Mouse (Mus musculus): Measurements from ENCODE around the gene 4933416C03Rik.

4933416C03Rik gene

DNA sequence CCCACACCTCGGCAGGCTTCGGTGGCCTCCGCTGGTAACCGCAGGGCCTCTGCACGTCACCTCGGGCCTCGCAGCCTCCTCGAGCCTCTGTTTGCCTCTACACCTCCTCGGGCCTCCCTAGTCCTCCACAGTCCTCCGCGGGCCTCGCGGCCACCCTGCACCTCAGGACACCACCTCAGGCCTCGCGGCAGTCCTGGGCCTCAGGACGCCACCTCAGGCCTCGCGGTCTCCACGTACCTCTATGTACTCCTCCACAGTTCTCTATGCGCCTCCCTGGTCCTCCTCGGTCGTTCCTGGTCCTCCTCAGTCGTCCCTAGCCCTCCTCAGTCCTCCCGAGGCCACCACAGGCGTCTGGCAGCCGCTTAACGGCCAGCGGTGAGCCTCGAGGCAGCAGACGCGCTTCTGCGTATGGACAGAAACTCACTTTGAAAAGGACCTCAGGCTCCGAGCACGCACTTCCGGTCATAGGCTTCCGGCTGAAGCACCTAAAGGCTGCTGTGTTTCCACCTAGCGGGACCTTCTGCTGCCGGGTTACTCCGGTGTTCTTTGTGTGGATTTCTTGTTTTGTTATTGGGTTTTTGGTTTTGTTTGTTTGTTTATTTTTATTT is at the start of gene 4933416C03Rik:
4933416C03Rik (minus strand) TSS at position 51 of the 608 bp plus-strand sequence.
- in situ Hi-C loops (cut with MboI, MseI), result no loop called here

DNA sequence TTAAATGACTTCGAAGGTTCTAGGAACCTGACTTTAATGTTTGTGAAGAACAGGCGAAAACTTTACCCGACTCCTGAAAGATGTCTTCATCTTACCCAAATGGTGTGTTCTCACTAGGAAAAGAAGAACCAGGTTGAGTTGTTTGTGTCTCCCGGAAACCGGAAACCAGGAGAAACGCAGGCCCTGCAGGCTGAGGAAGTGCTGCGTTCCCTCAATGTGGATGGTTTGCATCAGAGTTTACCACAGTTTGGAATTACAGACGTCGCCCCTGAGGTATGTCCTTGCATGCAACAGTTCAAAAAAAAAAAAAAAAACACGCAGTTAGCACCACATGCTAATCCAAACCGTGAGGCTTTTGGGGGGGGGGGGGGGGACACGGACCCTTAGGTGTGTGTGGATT is 48.6 kb upstream of the 4933416C03Rik start:
- in situ Hi-C loops (cut with MboI, MseI), result no loop called here

DNA sequence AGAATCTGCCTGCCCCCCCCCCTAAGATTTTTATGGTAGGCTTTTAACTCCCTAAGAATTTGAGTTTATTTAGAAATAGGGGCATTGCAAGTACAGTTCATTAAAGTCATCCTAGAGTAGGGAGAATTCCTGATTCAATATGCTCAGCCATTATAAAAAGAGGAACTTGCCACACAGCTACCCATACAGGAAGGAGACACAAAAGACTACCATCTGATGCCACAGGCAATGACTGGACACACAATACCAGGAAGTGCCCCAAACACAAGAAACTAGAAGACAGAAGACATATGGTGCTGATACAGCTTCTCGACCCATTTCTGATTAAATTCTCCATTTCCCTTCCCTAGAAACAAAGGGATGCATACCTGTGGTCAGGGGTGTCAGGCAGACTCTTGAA is 43.0 kb upstream of the 4933416C03Rik start:
- in situ Hi-C loops (cut with MboI, MseI), result no loop called here

DNA sequence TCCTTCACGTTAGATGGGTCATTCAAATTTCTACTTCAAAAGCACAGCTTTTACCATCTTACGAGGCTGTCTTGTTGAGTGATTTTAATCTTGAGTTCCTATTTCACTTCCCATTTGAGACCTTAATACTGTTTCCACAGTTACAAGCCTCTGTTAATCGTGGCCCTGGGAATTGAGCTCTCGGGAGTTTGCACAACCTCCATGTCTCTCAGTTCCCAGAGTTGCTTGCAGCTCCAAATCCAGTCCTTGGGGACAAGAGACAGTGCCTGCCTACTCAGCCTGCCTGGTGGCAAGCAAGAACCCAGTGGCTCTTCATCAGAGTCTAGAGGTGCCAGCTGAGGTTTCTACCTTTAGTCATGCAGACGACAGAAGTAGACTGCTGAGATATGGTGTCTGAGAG is 41.0 kb upstream of the 4933416C03Rik start:
- in situ Hi-C loops (cut with MboI, MseI), result no loop called here

DNA sequence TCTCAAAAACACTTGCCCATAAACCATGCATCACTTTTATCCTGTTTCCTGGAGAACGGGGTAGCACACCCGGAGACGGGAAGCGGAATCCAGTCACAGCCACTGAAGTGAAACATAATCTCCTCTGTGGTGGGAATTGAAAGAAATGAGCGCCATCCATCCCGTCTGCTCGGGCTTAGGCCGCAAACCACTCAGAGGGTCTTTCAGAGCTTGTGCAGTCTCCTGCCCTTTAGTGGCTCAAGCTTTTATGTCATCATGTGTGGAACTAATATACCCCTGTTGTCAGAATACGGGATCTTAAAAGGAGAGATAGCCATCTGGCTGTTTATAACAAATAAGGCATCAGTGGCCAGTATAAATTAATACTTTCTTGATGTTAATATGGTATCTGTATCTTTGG is 32.4 kb upstream of the 4933416C03Rik start:
- in situ Hi-C loops (cut with MboI, MseI), result no loop called here

DNA sequence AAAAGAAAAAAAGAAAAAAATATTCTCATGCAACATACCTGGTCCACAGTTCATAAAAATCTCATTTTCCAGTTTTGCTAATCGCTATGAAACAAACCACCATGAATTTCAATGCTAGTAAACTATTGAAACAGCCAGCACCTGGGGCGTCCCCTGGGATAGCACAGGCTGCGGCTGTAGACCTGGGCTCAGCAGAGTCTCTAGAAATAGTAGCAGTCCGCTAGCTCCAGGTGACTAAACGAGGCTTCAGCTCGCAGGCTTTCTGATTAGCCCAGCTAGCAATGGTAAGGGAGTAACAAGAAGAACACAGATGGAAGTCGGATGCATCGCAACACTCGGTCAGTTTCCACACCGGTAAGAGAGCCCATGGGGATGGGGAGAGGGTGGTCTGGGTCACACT is 30.0 kb upstream of the 4933416C03Rik start:
- in situ Hi-C loops (cut with MboI, MseI), result no loop called here

DNA sequence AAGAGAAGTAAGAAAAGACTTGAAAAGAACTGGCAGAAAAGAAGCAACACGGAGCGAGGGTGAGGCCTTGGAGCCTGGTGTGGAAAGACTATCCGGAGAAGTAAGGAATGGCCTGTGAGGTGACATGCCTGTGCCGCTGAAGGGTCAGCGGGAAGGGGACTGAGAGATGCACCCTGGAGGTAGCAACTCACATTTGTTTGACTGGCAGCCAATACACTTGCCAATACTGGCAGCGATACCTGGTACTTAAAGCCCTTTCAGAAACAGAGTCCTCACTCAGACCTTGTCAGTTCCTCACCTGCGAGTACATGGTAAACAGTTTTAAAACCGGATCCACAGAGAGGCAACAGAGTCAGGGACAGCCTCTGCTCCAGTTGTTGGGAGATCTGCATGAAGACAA is 26.5 kb upstream of the 4933416C03Rik start:
- in situ Hi-C loops (cut with MboI, MseI), result no loop called here

DNA sequence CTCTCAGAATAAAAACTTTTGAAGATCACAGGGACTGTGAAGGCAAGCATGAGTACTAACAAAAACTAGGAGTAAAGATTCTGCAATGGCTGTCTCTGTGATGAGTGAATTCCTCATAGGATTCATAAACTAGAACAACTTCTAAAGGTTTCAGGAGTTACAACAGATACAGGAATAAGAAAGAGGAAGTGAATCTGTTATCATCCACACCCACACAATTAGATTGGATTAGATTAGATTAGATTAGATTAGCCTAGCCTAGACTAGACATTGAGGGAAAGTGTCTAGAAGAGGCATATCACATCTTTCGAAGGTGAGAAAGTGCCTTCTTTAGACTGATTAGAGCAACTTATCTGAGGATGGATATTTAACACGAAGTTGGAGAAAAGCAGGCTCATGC is 21.5 kb upstream of the 4933416C03Rik start:
- in situ Hi-C loops (cut with MboI, MseI), result no loop called here

DNA sequence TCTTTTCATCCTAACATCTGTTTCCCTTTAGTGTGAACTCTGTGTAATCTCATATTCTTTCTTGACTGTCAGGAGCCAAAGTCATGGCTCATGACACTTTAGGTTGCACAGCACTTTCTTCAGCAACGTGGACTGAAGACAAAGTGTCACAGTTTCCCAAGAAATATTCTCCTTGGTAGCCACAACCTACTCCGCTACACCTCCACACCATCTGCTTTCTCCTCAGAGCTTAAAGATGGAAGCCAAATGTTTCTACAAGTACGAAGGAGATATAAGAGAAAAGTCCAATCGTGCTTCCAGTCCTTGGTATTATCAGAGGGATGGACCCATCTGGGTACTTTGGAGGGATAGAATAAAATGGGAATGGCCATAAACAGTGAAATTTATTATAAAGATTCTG is 18.5 kb upstream of the 4933416C03Rik start:
- in situ Hi-C loops (cut with MboI, MseI), result no loop called here

DNA sequence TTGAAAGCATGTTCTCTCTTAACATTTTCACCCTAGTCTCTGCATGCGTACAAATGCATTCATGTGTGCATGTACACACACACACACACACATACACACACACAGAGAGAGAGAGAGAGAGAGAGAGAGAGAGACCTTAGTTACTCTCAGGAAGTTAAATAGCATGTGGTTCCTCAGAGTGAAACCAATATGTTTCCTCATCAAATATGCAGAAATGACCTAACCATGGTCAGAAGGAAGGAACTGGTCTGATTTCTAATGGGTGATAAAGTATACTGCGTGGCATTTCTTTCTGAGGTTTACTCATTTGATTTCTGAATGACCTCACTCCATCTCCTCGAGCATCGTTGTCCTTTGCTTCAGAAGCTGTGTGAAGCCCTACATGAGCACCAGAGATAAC is 17.5 kb upstream of the 4933416C03Rik start:
- in situ Hi-C loops (cut with MboI, MseI), result no loop called here

DNA sequence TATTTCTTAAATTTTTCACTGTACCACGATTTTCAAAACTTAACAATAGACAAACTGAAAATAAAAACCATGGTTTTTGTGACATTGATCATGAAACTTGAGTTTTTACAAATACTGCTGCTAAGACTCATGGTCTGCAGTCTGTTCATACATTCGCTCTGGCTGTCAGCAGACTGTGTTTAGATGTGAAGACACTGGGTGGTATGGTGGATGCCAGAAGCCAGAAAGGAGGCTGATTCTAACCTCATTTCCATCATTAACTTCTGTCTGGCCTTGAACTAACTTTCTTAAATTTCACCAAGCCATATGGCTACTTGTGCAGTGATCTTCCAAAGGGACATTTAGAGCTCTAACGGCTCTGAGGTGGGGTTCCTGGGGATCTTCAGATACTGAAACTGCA is 16.7 kb upstream of the 4933416C03Rik start:
- in situ Hi-C loops (cut with MboI, MseI), result no loop called here

DNA sequence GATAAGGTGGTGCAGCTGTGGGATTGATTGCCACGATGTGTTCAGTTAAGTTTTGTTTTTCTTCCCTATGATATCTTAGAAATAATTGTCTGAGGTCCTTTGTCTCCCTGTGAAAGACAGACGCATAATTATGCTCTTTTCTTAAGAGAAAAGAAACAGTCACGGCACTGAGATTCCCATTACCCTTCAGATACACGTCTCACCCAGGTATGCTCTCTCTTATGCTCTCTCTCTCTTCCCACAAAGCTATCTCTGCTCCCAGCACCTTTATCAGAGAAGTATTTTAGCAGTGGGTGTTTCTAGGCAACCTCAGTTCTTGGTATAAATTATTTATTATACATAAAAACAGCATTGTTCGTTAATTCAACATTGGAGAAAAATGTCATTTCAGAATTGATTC is 11.6 kb upstream of the 4933416C03Rik start:
- in situ Hi-C loops (cut with MboI, MseI), result no loop called here

DNA sequence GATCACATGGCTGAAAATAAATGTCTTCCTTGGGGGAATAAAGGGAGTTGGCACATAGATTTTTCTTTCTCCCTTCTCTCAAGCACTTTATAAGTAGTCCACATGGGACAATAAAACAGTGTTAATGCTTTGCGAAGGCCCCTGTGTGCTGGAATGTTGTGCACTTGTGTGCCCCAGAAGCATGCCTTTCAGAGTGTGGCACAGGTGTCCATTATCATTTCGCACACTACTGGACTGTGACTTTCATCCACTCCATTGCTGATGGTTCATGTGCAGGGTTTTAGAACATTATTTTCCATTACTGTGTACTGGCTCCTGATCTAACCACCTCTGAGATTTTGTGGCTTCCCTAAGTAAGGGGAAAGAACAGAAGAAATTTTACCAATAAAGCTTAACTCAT is 10.1 kb upstream of the 4933416C03Rik start:
- in situ Hi-C loops (cut with MboI, MseI), result no loop called here

DNA sequence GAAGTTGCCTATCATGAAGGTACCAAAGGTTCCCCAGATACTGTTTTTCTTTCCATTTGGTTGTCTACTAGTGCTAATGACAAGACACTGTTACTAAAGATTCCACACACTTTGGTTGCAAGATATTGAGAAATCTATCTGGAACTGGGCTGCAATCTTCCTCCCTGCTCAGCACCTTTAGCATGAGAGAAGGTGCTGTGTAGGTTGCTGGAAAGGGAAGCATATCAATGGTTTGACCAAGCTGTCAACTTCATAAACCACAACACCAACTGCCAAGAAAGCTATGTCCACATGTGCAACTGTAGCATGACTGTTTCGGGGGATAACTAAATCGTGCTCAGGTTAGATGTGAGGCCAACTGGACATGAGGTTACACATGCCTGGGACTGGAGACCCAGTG is 7.7 kb upstream of the 4933416C03Rik start:
- in situ Hi-C loops (cut with MboI, MseI), result no loop called here

DNA sequence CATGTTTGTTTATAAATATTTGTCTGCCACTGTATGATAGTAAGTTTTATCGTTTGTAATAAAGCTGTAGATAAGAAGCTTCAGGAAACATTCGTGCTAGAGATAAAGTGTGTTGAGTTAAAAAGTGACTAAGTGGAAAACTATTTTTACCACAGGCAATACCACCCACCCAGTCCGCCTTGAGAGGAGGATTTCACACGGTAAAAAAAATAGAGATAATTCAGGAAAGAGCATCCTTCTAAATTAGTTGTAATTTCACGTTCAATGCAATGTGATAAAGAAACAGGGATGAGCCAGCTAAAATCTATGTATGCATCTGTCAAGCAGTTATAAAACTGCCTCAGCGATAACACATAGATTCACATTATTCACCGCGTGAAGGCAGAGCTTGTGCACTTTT is 3.3 kb upstream of the 4933416C03Rik start:
- in situ Hi-C loops (cut with MboI, MseI), result no loop called here

DNA sequence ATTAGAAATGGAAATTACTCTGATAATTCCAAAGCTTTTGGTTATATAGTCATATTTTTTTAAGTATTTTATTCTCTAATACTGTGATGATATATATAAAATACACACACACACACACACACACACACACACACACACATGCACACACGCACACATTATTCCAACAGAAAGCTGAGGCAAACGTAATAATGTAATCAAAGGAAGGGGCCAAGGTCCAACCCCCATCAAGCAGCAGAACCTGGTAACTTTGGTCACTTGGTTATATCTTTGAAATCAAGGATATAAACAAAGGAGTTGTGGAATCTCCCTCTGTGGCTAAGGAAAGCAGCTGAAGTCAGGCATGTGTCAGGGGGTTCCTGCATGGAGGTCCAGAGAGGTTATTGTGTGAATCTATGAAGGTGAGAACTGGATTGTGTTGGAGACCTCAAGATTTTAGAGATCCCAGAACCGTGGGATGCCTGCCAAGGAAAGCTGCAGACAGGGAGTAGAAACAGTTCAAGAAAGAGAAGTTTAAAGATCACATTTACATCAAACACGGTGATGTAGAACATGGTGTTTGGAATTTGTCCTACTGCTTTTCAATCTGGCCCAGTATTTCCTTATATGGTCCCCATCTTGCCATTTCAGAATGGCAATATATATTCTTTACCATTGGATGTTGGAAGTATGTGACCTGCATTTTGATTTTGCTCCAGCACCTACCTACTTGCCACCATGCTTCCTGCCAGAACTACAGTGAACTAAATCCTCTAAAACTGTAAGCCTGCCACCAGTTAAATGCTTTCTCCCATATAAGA is 2.4 kb upstream of the 4933416C03Rik start:
- in situ Hi-C loops (cut with MboI, MseI), result no loop called here

DNA sequence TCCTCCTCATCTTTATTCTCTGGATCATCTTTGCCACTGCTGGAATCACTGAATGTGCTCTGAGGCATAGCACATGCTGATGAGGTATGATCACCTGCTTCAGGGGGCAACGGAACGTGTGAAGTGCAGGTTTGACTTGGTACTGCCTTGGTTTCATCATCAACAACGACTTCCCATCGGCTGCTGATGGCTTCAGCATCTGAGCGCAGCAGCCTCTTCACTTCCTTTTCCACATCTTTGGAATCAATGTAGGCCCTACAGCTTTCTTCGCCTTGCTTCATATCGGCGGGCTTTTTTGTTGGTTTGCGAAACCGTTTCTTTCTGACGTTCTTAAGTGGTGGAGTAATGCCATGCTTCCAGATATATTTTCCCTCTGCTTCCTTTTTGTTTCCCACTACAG is 849 bp downstream of the 4933416C03Rik start:
- in situ Hi-C loops (cut with MboI, MseI), result no loop called here

DNA sequence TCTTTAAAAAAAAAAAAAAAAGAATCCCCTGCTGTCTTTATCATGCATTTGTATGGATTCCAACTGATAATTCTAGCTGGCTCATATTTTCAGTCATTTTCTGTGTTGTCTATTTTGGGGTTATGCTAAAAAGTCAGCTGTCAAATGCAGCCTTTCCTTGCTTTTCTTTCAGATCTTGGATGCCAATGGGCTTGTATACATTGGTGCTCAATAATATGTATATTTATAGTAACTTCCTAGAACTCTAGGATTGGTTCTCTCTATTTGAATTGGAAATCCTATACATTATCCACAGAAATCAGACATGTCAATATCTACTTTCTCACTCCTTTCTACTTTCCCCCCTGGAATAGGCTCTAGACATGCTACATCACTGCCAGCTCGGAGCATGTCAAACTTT is 5.0 kb downstream of the 4933416C03Rik start:
- in situ Hi-C loops (cut with MboI, MseI), result no loop called here

DNA sequence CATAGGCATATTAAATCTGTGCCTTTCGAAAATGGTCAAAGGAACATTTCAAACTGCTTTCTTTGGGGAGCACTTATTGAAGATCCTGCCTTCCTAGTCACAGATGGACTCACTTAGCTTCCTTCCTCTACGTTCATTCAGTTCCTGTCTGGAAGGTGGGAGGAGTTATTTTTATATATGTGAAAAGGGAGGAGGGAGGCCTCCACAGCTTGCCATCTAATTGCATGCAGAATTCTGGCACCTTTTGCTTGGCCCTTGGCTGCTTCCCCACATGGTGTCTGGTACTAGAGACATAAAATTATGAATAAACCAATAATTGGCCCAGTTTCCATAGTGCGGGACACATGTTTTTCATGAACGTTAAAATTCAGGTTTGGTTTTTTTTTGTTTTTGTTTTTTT is 5.5 kb downstream of the 4933416C03Rik start:
- in situ Hi-C loops (cut with MboI, MseI), result no loop called here

DNA sequence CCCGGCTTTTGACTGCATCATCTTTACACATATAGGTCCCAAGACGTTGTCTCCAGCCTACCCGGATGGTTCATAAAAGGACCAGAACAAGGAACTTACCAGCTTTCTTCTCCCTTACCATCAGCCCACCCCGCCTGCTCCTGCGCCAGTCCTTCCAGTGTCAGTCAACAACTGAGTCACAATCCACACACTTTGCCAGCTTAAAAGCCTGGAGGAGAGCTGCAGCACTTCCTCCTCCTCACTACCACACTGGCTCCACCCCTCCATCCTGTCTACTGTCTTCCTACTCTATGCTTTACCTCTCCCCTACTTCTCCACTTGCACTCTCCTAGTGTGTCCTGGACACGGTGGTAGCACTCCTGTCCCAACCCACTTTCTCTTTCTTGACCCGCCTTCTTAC is 15.2 kb downstream of the 4933416C03Rik start:
- in situ Hi-C loops (cut with MboI, MseI), result no loop called here

DNA sequence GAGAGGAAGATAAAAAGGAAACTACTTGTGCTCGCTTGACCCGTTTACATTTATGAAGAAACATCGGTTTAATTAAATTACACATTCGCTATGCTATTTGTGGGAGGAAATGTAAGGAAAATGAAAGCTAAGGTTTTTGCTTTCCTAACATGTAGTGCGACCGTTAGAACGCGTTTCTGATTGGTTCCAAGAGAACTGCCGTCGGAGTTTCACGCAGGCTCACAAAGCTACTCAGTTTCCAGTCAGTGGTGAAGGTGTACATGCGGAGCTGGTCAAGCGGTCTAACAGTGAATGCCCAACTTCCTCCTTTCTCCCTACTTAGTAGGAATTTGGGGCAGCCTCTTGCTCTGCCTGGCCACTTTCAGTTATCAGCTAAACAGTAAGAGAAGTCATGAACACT is 17.3 kb downstream of the 4933416C03Rik start:
- in situ Hi-C loops (cut with MboI, MseI), result no loop called here

DNA sequence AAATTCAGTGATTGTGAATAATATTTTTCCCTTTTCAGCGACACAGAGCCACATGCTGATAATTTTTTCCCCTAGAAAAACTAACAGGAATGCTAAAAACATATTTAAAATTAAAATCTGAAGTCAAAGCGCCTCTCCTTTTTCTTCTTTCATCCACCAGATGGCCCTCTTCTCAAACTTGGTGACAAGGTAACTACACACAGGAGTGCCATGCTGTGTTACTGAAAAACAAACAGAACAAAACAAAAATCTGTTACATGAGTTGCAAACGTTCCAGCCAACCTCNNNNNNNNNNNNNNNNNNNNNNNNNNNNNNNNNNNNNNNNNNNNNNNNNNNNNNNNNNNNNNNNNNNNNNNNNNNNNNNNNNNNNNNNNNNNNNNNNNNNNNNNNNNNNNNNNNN is 29.8 kb downstream of the 4933416C03Rik start:
- in situ Hi-C loops (cut with MboI, MseI), result loop anchor here (10.0 kb wide), 1 partner anchor 451 kb away; no protein-coding TSS in a partner anchor

DNA sequence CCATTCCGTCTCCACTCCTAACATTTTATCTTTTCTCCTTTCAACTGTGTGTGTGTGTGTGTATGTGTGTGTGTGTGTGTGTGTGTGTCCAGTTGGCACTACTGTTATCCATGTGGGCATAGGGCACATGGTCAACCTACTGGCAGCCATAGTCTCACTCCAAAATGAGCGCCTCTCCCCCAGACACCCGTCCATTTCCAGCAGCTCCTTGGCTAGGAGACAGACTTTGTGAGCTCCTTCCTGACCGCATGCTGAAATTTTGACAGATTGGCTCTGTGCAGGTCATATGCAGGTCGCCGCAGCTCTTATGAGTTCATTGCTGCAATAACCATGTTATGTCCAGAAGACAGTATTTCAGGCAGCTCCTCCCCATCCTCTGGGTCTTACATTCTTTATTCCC is 32.9 kb downstream of the 4933416C03Rik start:
- in situ Hi-C loops (cut with MboI, MseI), result loop anchor here (10.0 kb wide), 1 partner anchor 454 kb away; no protein-coding TSS in a partner anchor

Measured in regulatory T cell (primary cell).